Mouse (Mus musculus) heart, embryonic 10.5 days (tissue): ENCODE data around the gene Pkig. TPM values are rescaled to one million over a fixed set of nuclear protein-coding genes. Genes with fewer than 3 reads are reported as not detected.
A peak's percentile ranks its signal among the peaks of the same experiment; 100 is the strongest.

Experiments used
- DNase-seq: peaks from one replicate; pipeline ENCODE4 v3.0.0-alpha.2; 2017; ENCODE audit warnings: low spot score
- H3K27ac ChIP-seq: fragments of 300-500 bp; sonication (generic); 2 replicates; pipeline ENCODE4 v1.5.1; 2016; ENCODE audit warnings: mild to moderate bottlenecking
- H3K27me3 ChIP-seq: fragments of 300-500 bp; sonication (generic); 2 replicates; pipeline ENCODE4 v1.6.1; 2016; ENCODE audit warnings: mild to moderate bottlenecking; ENCODE audit not compliant: poor library complexity, insufficient read depth, severe bottlenecking
- H3K36me3 ChIP-seq: fragments of 300-500 bp; sonication (generic); 2 replicates; pipeline ENCODE4 v1.6.1; 2016; ENCODE audit warnings: mild to moderate bottlenecking, moderate library complexity
- H3K4me1 ChIP-seq: fragments of 300-500 bp; sonication (generic); 2 replicates; pipeline ENCODE4 v1.6.1; 2016; ENCODE audit warnings: mild to moderate bottlenecking
- H3K4me3 ChIP-seq: fragments of 300-500 bp; sonication (generic); 2 replicates; pipeline ENCODE4 v1.5.1; 2016; ENCODE audit warnings: mild to moderate bottlenecking, moderate library complexity
- H3K9me3 ChIP-seq: fragments of 300-500 bp; sonication (generic); 2 replicates; pipeline ENCODE4 v1.6.1; 2016; ENCODE audit warnings: mild to moderate bottlenecking, moderate library complexity
- WGBS: fragments of 180-500 bp; shearing (Covaris S2); methylation state at CpG from one replicate; pipeline ENCODE4 v1.1.7; 2016; 5-methylcytosine and 5-hydroxymethylcytosine counted together
- polyA plus RNA-seq: library from polyadenylated mRNA; unstranded; fragments of >200 nt; fragmentation: Nextera tagmentation; extraction: Ambion mirVana; gene quantifications from 2 replicates; pipeline ENCODE4 v1.2.1, GENCODE M21; 2016

Gene Pkig
- polyA plus RNA-seq, 1 experiment from 2014 or later = 226 TPM

DNA sequence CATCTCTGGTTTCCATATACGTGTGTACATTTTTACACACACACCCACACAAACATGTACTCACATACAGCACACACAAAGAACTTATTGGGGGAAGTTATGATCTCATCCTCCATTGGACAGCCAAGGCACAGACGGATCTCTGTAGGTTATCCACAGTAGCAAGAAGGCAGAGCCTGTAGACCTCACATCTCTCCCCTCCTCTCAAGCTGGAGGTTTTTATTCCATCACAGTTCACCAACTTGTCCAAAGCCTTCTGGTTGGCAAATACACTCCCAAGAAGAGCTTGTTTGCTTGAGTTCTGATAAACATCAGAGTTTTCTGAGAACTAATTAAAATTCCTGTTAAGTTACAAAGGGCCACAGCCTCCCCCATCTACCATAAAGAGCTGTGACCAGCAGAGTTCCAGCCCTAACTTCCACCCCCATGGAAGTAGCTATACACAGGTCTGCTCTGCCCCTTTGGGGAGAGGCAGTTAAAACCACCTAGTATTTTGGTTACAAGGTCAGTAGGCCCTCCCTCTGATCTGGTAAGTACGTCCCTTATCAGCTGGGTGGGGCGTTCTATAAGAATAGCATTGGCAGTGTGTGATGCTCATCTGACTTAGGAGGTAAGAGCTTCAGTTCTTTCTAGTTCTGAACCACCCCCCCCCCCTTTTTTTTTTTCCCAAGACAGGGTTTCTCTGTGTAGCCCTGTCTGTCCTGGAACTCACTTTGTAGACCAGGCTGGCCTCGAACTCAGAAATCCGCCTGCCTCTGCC is 33.8 kb downstream of the Pkig start:
- Histone ChIP-seq H3K4me1 (peaks cover 80% of the 10 kb centered on the region), H3K4me3 (no peak overlapping the region), H3K36me3 (no peaks in the 10 kb centered on the region), H3K27me3 (no peaks in the 10 kb centered on the region), H3K9me3 (no peaks in the 10 kb centered on the region), H3K27ac (peak overlapping the region; percentile 77; the same call in 1 of the 2 replicates)
- WGBS = 62% methylated on average over 6 of the region's 6 CpGs
- DNase-seq = no peak

DNA sequence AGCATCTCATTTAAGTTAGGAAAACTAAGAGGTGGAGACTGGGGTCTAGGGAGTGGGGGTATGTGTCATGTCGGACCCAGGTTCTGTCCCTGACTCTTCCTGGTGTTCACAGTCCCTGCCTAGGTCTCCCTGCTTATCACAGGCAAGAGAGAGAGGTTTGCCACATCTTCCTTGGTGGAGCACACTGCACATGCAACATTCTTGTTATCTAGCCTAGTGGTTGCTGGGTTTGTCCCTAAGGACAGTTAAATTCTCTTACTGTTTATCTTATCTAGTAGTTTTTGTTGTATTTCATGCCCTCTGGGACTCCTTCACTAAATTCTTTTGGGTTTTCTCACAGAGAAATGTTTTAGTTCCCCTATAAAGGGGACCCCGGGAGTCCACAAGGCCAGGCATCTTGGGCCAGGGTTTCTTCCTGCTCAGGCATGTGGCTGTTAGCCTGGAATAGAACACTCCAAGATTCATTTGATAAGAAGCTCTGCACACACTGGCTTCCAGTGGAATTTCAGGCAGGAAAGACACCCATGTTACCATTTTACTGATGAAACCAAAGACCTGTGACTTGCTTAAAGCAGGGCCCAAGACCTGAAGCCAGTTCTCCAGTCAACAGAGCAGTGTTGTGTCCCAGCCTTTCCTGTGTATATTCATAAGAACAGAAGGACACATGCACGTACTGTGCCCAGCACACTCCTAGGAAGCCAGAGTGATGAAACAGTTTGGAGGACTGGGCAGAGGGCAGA is 34.9 kb downstream of the Pkig start:
- 35% methylated on average over 3 of the region's 3 CpGs for WGBS
- Histone ChIP-seq H3K4me3 (no peak overlapping the region), H3K27ac (peak overlapping the region; percentile 86), H3K4me1 (peaks cover 89% of the 10 kb centered on the region), H3K9me3 (no peaks in the 10 kb centered on the region), H3K36me3 (no peaks in the 10 kb centered on the region), H3K27me3 (no peaks in the 10 kb centered on the region)
- no peak for DNase-seq

DNA sequence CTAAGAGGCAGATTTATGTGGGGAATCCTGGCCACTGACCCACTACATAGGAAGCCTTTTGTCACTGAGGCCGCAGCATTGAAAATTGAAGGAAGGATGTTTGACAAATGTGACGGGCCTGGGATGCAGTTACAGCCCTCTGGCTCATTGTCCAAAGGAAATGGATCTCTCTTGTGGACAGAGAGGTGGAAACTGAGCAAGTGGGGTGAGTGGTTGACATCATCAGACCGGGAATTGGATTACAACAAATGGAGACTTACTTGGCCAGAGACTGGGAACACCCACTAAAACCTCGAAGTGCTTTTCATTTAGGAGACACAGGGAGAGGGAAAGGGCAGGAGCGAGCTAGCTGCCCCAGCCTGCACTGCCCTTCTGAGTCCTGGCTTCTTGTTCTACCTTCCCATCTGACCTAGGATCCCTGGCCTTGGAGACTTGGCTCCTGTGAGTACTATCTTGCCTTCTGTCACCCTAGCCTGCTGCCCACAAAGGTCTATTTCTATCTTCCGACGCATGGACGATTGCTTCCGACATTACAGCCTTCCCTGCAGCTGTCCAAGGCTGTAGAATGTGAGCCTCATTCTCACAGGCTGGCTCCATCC is 35.6 kb downstream of the Pkig start:
- no peaks in the 10 kb centered on the region for H3K27me3 ChIP-seq
- H3K27ac ChIP-seq = peak overlapping the region; percentile 86
- H3K9me3 ChIP-seq = no peaks in the 10 kb centered on the region
- H3K4me1 ChIP-seq = peaks cover 89% of the 10 kb centered on the region
- no peak for DNase-seq
- WGBS = 45% methylated on average over 9 of the region's 9 CpGs
- H3K36me3 ChIP-seq = no peaks in the 10 kb centered on the region
- no peak overlapping the region for H3K4me3 ChIP-seq

DNA sequence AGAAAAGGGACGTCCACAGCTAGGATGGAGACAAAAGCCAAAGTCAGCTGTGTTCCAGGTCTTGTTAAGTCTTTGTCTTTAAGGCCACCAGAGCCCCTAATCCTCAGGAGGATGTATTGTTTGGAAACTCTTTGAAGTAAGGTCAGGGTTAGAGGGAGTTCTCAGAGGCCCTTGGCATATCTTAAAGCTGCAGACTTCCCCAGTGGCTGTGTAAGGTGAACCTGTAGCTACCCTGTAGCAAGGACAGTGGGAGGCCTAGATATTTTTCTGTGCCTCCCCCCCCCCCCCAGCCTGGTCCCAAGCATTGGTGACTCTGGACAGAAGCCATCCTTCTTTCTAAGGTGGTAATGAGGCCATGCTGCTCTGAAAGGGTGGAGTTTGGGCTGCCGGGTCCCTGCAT is 38.6 kb downstream of the Pkig start:
- Histone ChIP-seq H3K9me3 (no peaks in the 10 kb centered on the region), H3K36me3 (no peaks in the 10 kb centered on the region), H3K27ac (peak overlapping the region; percentile 71), H3K4me3 (no peak overlapping the region), H3K4me1 (peaks cover 68% of the 10 kb centered on the region), H3K27me3 (no peaks in the 10 kb centered on the region)
- whole genome bisulfite sequencing = 39% methylated on average over 2 of the region's 2 CpGs
- DNase-seq = no peak

DNA sequence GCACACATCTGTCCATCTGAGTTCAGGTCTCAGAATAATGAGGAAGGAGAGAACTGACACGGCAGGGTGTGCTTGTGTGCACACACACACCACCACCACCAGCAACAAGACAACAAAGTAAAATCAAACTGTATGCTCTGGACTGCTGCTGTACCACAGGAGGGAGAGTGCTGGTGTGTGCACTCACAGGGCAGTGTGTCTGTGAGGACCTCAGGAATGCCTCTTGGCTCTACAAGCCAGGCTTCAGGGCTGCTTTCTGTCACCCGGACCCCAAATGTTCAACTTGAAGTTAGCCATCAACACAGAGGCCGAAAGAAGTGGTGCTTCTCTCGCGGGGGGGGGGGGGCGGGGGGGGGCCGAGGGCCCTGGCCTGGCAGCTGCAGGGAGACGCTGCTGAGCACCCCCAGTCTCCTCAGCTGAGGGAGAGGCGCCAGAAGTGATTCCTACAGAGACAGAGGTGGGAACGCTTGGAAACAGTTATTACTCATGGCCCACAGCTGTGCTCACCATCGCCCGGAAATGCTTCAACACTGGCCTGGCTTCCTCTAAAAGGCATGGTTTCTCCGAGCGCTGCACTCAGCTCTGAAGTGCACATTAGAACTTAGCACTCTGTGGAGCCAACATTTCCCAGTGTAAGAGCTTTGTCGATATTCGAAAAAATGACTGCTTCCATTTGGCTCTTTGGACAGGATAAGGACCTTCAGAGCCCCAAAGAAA is 39.7 kb downstream of the Pkig start:
- H3K9me3 ChIP-seq = no peaks in the 10 kb centered on the region
- 45% methylated on average over 12 of the region's 16 CpGs for WGBS
- no peaks in the 10 kb centered on the region for H3K27me3 ChIP-seq
- peak overlapping the region; percentile 86 for H3K27ac ChIP-seq
- H3K4me1 ChIP-seq = peaks cover 69% of the 10 kb centered on the region
- no peak for DNase-seq
- H3K36me3 ChIP-seq = no peaks in the 10 kb centered on the region
- H3K4me3 ChIP-seq = no peak overlapping the region

DNA sequence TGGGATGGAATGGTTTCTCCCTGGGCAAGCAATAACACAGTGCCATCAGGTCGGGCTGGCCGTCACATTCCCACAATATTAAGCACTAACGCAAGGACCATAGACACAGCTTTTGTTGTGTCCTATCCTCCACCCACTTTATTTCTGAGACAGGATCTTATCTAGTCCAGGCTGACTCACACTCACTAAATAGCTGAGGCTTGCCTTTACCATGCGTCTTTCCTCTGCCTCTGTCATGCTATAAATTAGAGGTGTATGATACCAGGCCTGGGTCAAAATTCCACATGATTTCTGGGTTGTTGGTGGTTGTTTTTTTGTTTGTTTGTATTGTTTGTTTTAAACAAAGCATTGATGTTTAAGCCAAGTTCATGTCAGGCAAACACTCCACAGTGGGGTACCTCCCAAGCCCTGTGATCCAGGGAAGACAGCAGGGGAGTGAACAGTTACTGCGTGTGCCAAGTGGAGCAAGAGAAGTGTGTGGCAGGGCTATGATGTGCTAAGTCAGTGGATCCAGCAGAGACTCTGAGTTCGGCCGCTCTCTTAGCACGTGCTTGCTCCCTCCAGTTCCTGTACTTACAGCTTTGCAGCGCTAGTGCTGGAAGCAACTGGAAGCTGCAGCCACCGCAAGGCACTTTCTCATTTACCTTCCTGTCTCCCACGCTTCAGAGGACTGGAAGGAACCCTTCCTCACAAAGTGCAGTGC is 41.0 kb downstream of the Pkig start:
- no peaks in the 10 kb centered on the region for H3K27me3 ChIP-seq
- DNase-seq = no peak
- no peaks in the 10 kb centered on the region for H3K9me3 ChIP-seq
- peaks cover 3% of the 10 kb centered on the region; the same call in 1 of the 2 replicates for H3K36me3 ChIP-seq
- H3K4me3 ChIP-seq = no peak overlapping the region
- 76% methylated on average over 11 of the region's 11 CpGs for WGBS
- H3K4me1 ChIP-seq = peaks cover 69% of the 10 kb centered on the region
- H3K27ac ChIP-seq = peak overlapping the region; percentile 86; the same call in 1 of the 2 replicates

DNA sequence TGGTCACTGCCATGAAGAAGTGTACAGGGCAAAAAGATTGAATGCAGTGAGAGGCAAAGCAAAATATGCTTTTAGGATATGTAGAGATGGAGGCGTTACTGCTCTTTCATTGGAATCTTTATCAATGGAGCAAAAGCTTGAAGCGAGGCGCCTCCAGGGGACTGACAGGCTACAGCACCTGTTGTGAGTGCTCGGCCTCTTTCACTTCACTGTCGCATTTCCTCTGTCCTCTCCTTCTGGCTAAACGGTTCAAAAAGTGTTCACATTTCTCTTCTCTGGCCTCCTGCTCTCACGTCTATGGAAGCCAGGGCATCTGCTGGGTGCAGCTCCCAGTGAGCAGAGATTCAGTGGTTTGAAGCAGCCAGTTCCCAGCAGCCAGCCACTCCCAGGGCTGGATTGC is 44.2 kb downstream of the Pkig start:
- DNase-seq = no peak
- WGBS = 61% methylated on average over 7 of the region's 7 CpGs
- no peaks in the 10 kb centered on the region for H3K9me3 ChIP-seq
- H3K4me1 ChIP-seq = peaks cover 56% of the 10 kb centered on the region
- peak overlapping the region; percentile 72 for H3K27ac ChIP-seq
- H3K4me3 ChIP-seq = no peak overlapping the region
- H3K27me3 ChIP-seq = no peaks in the 10 kb centered on the region
- peaks cover 21% of the 10 kb centered on the region for H3K36me3 ChIP-seq

DNA sequence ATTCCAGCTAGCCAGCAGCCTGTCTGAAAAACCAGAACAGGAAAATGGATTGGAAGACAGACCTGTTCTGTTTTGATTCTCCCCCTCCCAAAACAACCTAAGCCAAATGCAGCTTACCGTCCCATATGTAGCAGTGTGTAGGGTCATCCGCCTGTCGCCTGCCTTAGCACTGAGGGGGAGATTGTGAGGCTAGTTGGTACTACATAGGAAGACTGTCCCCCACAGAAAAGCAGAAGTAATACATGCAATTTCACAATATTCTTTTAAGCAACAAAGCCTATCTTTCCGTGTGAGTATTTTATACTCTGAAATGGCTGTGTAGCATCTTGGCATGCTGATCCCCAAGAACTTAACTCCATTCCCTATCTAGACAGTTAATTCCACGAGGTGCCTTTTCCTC is 44.7 kb downstream of the Pkig start:
- no peaks in the 10 kb centered on the region for H3K9me3 ChIP-seq
- H3K36me3 ChIP-seq = peaks cover 21% of the 10 kb centered on the region
- H3K27ac ChIP-seq = peak overlapping the region; percentile 72
- H3K27me3 ChIP-seq = no peaks in the 10 kb centered on the region
- no peak overlapping the region for H3K4me3 ChIP-seq
- no peak for DNase-seq
- peaks cover 52% of the 10 kb centered on the region for H3K4me1 ChIP-seq
- 74% methylated on average over 5 of the region's 5 CpGs for WGBS

DNA sequence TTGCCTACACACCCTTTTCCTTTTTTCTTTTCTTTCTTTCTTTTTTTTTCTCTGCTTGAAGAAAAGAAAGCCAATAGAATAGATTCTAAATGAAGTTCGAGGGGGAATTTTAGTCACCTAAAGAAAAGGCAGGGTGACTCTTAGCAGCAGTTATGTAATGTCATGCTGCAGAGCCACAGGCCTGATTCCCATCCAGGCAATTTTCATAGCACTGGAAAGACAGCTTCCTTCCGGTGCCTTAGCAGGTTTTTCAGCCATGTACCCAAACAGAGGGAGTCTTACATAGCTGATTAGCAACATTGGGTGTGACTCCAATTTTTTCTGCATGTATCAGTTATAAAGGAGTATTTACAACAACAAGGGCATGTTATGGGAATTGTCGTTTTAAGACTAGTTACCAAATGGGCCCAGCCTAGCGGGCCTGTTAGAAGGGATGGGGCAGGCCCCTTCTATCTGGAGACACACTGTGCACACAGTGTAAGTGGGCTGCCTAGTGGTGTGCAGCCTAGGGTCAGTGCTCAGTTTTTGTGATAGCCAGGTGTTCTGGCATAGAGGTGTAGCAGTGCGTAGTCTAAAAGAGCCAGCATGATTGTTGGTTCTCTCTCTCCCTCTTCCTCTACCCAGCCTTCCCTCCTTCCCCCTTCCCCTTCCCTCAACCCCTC is 45.5 kb downstream of the Pkig start:
- H3K4me3 ChIP-seq = no peak overlapping the region
- H3K27ac ChIP-seq = peak overlapping the region; percentile 53; the same call in 1 of the 2 replicates
- no peak for DNase-seq
- no peaks in the 10 kb centered on the region for H3K27me3 ChIP-seq
- 87% methylated on average over 5 of the region's 5 CpGs for WGBS
- peaks cover 21% of the 10 kb centered on the region for H3K36me3 ChIP-seq
- no peaks in the 10 kb centered on the region for H3K9me3 ChIP-seq
- H3K4me1 ChIP-seq = peaks cover 48% of the 10 kb centered on the region

DNA sequence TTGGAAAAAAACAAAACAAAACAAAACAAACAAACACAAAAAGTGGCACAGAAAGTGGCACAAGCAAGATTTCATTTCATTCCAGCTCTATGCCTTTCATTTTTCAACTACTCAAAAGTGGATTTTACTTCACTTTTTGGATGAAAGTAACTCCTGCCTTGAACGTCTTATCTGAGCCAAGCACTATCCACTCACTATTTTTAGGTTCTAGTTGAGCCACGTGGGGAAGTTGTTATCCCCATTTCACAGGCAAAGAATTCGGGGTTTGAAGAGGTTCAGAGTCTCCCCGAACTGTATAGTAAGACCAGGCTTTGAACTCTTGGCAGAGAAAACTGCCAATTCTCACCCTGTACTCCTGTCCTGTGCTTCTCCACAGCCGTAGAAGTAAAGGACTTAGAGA is 50.1 kb downstream of the Pkig start:
- no peak for DNase-seq
- no peaks in the 10 kb centered on the region for H3K9me3 ChIP-seq
- WGBS = 36% methylated on average over 5 of the region's 5 CpGs
- peaks cover 52% of the 10 kb centered on the region for H3K4me1 ChIP-seq
- H3K4me3 ChIP-seq = no peak overlapping the region
- H3K36me3 ChIP-seq = peaks cover 32% of the 10 kb centered on the region
- H3K27me3 ChIP-seq = no peaks in the 10 kb centered on the region
- H3K27ac ChIP-seq = peak overlapping the region; percentile 62

DNA sequence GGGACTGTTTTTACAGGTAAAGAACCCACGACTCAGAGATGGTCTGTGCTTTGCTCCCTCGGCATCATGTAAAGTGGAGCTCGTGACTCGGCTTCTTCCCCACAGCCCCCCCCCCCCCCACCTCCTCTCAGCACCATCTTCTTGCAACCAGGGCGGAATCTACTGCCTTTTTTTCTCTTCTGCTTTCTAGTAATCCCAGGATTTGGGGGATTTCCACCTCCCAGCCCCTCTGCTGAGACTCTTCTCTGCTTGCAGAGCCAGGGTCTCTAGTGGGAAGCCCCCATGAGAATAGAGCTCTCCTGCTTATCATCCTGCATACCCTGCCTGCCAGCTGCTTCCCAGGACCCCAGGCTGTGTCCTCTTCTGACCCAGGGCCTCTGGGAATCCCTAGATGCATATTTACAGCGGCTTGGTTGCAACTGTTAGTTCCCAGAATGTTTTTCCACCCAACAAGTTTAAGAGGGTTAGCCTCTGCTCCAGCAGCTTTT is 50.6 kb downstream of the Pkig start:
- DNase-seq = no peak
- Histone ChIP-seq H3K36me3 (peaks cover 33% of the 10 kb centered on the region), H3K27ac (peak overlapping the region; percentile 62), H3K9me3 (no peaks in the 10 kb centered on the region), H3K27me3 (no peaks in the 10 kb centered on the region), H3K4me1 (peaks cover 47% of the 10 kb centered on the region), H3K4me3 (no peak overlapping the region)
- 62% methylated on average over 6 of the region's 6 CpGs for WGBS

DNA sequence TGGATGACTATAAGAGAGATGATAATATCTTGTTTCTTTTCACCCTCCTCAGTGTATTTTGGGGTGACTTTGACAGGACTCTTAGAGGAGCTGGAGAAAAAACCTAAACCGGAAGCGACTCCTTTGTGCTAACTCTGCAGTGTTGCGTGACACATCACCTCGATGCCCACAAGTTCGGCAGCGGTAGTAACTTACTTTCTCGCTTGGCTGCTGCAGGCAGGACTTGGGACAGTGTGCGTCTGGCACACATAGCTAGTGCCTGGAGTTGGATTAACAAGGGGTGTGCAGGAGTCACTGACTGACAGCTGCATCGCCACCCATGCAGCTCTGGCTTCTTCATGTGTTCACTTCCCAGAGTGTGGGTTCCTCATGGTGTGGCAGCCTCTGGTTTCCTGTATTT is 51.8 kb downstream of the Pkig start:
- Histone ChIP-seq H3K27ac (0 out of 2 replicates have a peak overlapping the region, but pooled peaks have one; percentile 13), H3K9me3 (no peaks in the 10 kb centered on the region), H3K27me3 (no peaks in the 10 kb centered on the region), H3K4me1 (peaks cover 35% of the 10 kb centered on the region), H3K4me3 (no peak overlapping the region), H3K36me3 (peaks cover 26% of the 10 kb centered on the region)
- 93% methylated on average over 9 of the region's 9 CpGs for WGBS
- DNase-seq = no peak
